8 mouse cellular contexts compared by ENCODE assay signal in the genomic region with DNA sequence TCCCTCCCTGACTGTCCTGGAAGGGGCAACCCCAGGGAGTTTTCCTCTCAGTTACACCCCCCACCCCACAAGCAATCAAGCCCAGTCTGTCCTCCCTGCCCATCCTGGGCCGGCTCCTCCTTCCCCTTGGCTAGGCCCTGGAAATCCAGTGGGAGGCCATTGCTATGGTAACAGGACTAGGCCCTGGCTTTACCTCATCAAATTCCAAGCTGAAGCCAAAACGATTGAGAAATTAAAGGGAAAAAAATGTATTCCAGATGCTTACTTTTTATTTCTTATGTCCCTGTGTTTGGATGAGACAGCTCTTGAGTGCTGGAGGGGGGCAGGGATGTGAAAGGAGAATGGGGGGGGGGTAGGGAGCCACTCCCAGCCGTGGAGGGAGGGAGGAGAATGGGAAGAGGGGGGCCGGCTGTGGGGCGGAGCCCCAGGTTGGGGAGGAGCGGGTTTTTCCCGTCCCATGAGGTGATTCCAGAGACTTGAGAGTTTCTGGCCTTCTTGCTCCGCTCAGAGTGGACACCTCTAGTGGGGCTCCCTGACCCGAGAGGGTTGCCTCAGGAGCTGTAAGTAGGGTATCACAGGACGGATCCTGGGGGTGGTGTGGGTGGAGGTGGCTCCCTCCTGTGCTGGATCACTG. TPM values are rescaled to one million over a fixed set of nuclear protein-coding genes. Genes with fewer than 3 reads are reported as not detected.
DNase-seq lines count a peak whose midpoint lies in the region; ATAC-seq lines count a peak whose summit lies in the region.

No protein-coding gene starts in this region.

- WGBS in forebrain, embryonic 16.5 days, result 14% methylated on average over 10 of the region's 10 CpGs

- peak; percentile 87 for DNase-seq in 3134 (ENCODE audit: extremely low read depth, insufficient read length, low spot score)
- peak; percentile 84 for DNase-seq in adrenal gland, postnatal 10 days
- peak; percentile 72 to 81 for DNase-seq in heart, postnatal 36 days
- peak; percentile 22 for DNase-seq in layer of hippocampus, adult 9-10 months (ENCODE audit: low spot score)
- DNase-seq in lung, postnatal 10 days, result peak; percentile 89
- peak; percentile 67 for DNase-seq in right cerebral cortex, postnatal 10 days (ENCODE audit: low spot score in 2 of 2)
- DNase-seq in c-Kit-positive CD71-positive TER-119-positive erythroid progenitor cells, embryonic 14.5 days (ENCODE audit: low spot score), result no peak

- H3K27me3 ChIP-seq in forebrain, embryonic 16.5 days (replicated peaks; ENCODE audit: control insufficient read depth, insufficient read depth, low read length), result no peaks in the 10 kb centered on the region

- peaks cover 23% of the 10 kb centered on the region for H3K36me3 ChIP-seq in forebrain, embryonic 16.5 days (ENCODE audit: control insufficient read depth, insufficient read depth)

- peak overlapping the region; percentile 23; the same call in 1 of the 2 replicates for H3K27ac ChIP-seq in forebrain, embryonic 16.5 days (ENCODE audit: low read length)

- H3K4me2 ChIP-seq in forebrain, embryonic 16.5 days (ENCODE audit: low read length), result peak overlapping the region; percentile 45

- H3K9ac ChIP-seq in forebrain, embryonic 16.5 days (replicated peaks; ENCODE audit: low read depth, low read length), result peak overlapping the region; percentile 37

- peaks cover 36% of the 10 kb centered on the region for H3K4me1 ChIP-seq in forebrain, embryonic 16.5 days (replicated peaks; ENCODE audit: control insufficient read depth, insufficient read depth, low read length)

- intact Hi-C loops in heart, postnatal 36 days (cut with DNase I), result loop anchor here (5.0 kb wide), 1 partner anchor 192 kb away; no protein-coding TSS in a partner anchor

- no peaks in the 10 kb centered on the region for H3K9me3 ChIP-seq in forebrain, embryonic 16.5 days (ENCODE audit: control insufficient read depth, low read length)

- 0 out of 2 replicates have a peak, but pooled peaks have one; percentile 11 for ATAC-seq in forebrain, embryonic 16.5 days

- peak overlapping the region; percentile 25 for H3K4me3 ChIP-seq in forebrain, embryonic 16.5 days (replicated peaks; ENCODE audit: low read length)

RNA-seq across cellular contexts. Expression of a gene that starts 2.3 kb away (rescaled TPM):
- 100 to 1,000 TPM; 102 to 111 TPM for total RNA-seq in adrenal gland, postnatal 10 days (2021)
- 24.0 and 26.2 TPM in 2 replicates for polyA plus RNA-seq in forebrain, embryonic 16.5 days (2015; fragmentation: Nextera tagmentation; extraction: Ambion mirVana)
- 10 to 100 TPM; 61.9 to 65.9 TPM for total RNA-seq in heart, postnatal 36 days (2021)

RNA-seq across cellular contexts. Expression of a gene that starts 12.9 kb away (rescaled TPM):
- total RNA-seq in adrenal gland, postnatal 10 days (2021), result 1 to 10 TPM in 1 of 2 experiments, under 1 TPM in 1; 0.66 to 1.0 TPM
- 0.66 and 1.1 TPM in 2 replicates for polyA plus RNA-seq in forebrain, embryonic 16.5 days (2015; fragmentation: Nextera tagmentation; extraction: Ambion mirVana)
- total RNA-seq in heart, postnatal 36 days (2021), result under 1 TPM; 0.31 to 0.60 TPM

RNA-seq across cellular contexts. Expression of a gene that starts 13.1 kb away (rescaled TPM):
- 100 to 1,000 TPM; 111 to 125 TPM for total RNA-seq in adrenal gland, postnatal 10 days (2021)
- polyA plus RNA-seq in forebrain, embryonic 16.5 days (2015; fragmentation: Nextera tagmentation; extraction: Ambion mirVana), result 228 and 250 TPM in 2 replicates
- 10 to 100 TPM; 40.6 to 41.6 TPM for total RNA-seq in heart, postnatal 36 days (2021)
